Mouse (Mus musculus): ENCODE measurements around the gene Serpini2. TPM values are rescaled to one million over a fixed set of nuclear protein-coding genes. Genes with fewer than 3 reads are reported as not detected.

Serpini2 gene
- polyA plus RNA-seq, 1 experiment from 2014 or later: not detected

DNA sequence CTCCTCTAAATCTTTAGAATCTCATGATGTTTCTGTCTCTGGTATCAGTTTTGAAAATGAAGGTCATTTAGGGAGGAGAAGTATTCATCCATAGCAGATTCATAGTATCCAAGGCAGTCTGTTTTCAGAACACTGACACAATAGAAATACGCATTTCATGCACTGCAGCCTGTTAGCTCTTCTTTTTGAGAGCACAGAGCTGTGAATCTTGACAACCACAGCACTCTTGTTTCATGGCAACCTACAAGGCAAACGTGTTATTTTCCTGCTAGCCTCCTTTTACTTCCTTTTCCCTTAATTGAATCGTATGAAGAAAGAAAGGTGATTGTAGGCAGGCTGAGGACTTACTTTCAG lies 27.9 kb upstream of the Serpini2 start:
- H3K4me2 ChIP-seq (ENCODE audit: low read depth, low read length): no peak overlapping the region
- H3K9me3 ChIP-seq (ENCODE audit: low read length): no peaks in the 10 kb centered on the region
- ATAC-seq (no peak), DNase-seq (no peak)
- H3K27ac ChIP-seq (ENCODE audit: low read depth): no peak overlapping the region
- no peaks in the 10 kb centered on the region for H3K36me3 ChIP-seq (replicated peaks; ENCODE audit: insufficient read depth, low read length)
- TF ChIP-seq EP300 (IDR thresholded peaks at IDR 0.05; ENCODE audit: low read depth): no peak
- TF ChIP-seq CTCF (IDR thresholded peaks at IDR 0.05; ENCODE audit: low read depth): no peak
- no peak overlapping the region for H3K9ac ChIP-seq (replicated peaks)
- H3K4me3 ChIP-seq (ENCODE audit: low read depth, low read length): no peak overlapping the region
- no peaks in the 10 kb centered on the region for H3K27me3 ChIP-seq (ENCODE audit: insufficient read depth, low read length)
- 35% methylated on average over 3 of the region's 3 CpGs for WGBS (ENCODE audit: insufficient replicate concordance)
- H3K4me1 ChIP-seq (ENCODE audit: insufficient read depth): no peaks in the 10 kb centered on the region

- H3K27me3 ChIP-seq (ENCODE audit: insufficient read depth, low read length): no peaks in the 10 kb centered on the region
- no peak overlapping the region for H3K4me3 ChIP-seq (ENCODE audit: low read depth, low read length)
- H3K9ac ChIP-seq (replicated peaks): no peak overlapping the region
- no peaks in the 10 kb centered on the region for H3K9me3 ChIP-seq (ENCODE audit: low read length)
- no peak for DNase-seq
- ATAC-seq: no peak
- no peaks in the 10 kb centered on the region for H3K36me3 ChIP-seq (replicated peaks; ENCODE audit: insufficient read depth, low read length)
- H3K4me1 ChIP-seq (ENCODE audit: insufficient read depth): no peaks in the 10 kb centered on the region
- WGBS (ENCODE audit: insufficient replicate concordance): 36% methylated on average over 2 of the region's 2 CpGs
- TF ChIP-seq EP300 (IDR thresholded peaks at IDR 0.05; ENCODE audit: low read depth) (no peak), CTCF (IDR thresholded peaks at IDR 0.05; ENCODE audit: low read depth) (no peak)
- H3K27ac ChIP-seq (ENCODE audit: low read depth): no peak overlapping the region
- H3K4me2 ChIP-seq (ENCODE audit: low read depth, low read length): no peak overlapping the region
These were observed 27.3 kb upstream of the Serpini2 start for GRCm38 (mm10) chr3:75297026-75297757.

DNA sequence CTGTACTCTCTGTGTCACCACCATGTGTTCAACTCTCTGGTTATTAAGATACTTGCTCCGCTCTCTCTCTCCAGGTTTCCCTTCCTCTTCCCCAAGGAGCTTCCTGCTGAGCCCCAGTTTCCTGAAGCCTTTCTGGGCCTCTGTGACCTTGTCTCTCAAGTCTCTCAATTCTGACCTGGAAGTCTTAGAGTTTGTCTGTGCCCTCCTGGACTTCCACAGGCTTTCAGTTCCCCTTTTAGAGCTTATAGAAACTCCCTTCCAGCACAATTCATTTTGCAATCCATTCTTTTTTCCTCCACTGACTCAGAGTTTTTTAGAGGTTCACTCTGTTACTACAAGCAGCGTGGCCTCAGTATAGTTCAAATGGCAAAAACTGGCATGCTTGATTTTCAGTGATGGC lies 23.4 kb upstream of the Serpini2 start:
- TF ChIP-seq CTCF (IDR thresholded peaks at IDR 0.05; ENCODE audit: low read depth) (no peak), EP300 (IDR thresholded peaks at IDR 0.05; ENCODE audit: low read depth) (no peak)
- no peaks in the 10 kb centered on the region for H3K36me3 ChIP-seq (replicated peaks; ENCODE audit: insufficient read depth, low read length)
- no peak overlapping the region for H3K4me3 ChIP-seq (ENCODE audit: low read depth, low read length)
- no peaks in the 10 kb centered on the region for H3K4me1 ChIP-seq (ENCODE audit: insufficient read depth)
- no peak overlapping the region for H3K9ac ChIP-seq (replicated peaks)
- ATAC-seq (peak; percentile 25; the same call in 1 of the 2 replicates), DNase-seq (no peak)
- H3K27ac ChIP-seq (ENCODE audit: low read depth): no peak overlapping the region
- no peaks in the 10 kb centered on the region for H3K27me3 ChIP-seq (ENCODE audit: insufficient read depth, low read length)
- no peak overlapping the region for H3K4me2 ChIP-seq (ENCODE audit: low read depth, low read length)
- no peaks in the 10 kb centered on the region for H3K9me3 ChIP-seq (ENCODE audit: low read length)
- WGBS (ENCODE audit: insufficient replicate concordance): 60% methylated on average over 2 of the region's 2 CpGs

GRCm38 (mm10) chr3:75277455-75277854 lies 7.6 kb upstream of the Serpini2 start:
- TF ChIP-seq EP300 (IDR thresholded peaks at IDR 0.05; ENCODE audit: low read depth): no peak
- no peak for ATAC-seq
- no peak for DNase-seq
- Histone ChIP-seq H3K4me2 (ENCODE audit: low read depth, low read length) (no peak overlapping the region), H3K4me3 (ENCODE audit: low read depth, low read length) (no peak overlapping the region), H3K27me3 (ENCODE audit: insufficient read depth, low read length) (no peaks in the 10 kb centered on the region), H3K4me1 (ENCODE audit: insufficient read depth) (no peaks in the 10 kb centered on the region), H3K9me3 (ENCODE audit: low read length) (no peaks in the 10 kb centered on the region), H3K36me3 (replicated peaks; ENCODE audit: insufficient read depth, low read length) (no peaks in the 10 kb centered on the region), H3K27ac (ENCODE audit: low read depth) (no peak overlapping the region), H3K9ac (replicated peaks) (no peak overlapping the region)
- 59% methylated on average over 4 of the region's 4 CpGs for WGBS (ENCODE audit: insufficient replicate concordance)

DNA sequence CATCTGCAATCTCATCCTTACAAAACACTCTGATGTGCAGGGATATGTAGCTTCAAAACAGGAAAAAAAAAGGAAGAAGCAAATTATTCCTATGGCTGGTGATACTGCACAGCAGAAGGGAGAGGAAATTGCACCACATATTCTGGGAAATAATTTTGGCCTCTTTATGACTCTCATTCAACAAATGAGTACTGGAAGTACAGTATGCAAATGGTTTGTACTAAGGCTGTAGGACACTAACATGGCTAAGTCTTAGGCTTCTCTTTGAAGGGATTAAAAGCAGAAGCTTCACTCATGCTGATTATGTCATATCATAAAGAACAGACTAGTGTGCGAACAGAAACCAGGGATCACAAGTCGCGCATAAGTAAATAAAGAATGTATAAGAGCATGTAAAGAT lies 6.6 kb upstream of the Serpini2 start:
- no peaks in the 10 kb centered on the region for H3K9me3 ChIP-seq (ENCODE audit: low read length)
- no peak for ATAC-seq
- TF ChIP-seq CTCF (IDR thresholded peaks at IDR 0.05; ENCODE audit: low read depth): no peak
- TF ChIP-seq EP300 (IDR thresholded peaks at IDR 0.05; ENCODE audit: low read depth): no peak
- H3K4me2 ChIP-seq (ENCODE audit: low read depth, low read length): no peak overlapping the region
- H3K4me1 ChIP-seq (ENCODE audit: insufficient read depth): no peaks in the 10 kb centered on the region
- H3K4me3 ChIP-seq (ENCODE audit: low read depth, low read length): no peak overlapping the region
- WGBS (ENCODE audit: insufficient replicate concordance): 76% methylated on average over 3 of the region's 3 CpGs
- H3K27me3 ChIP-seq (ENCODE audit: insufficient read depth, low read length): no peaks in the 10 kb centered on the region
- H3K9ac ChIP-seq (replicated peaks): no peak overlapping the region
- no peaks in the 10 kb centered on the region for H3K36me3 ChIP-seq (replicated peaks; ENCODE audit: insufficient read depth, low read length)
- DNase-seq: no peak
- no peak overlapping the region for H3K27ac ChIP-seq (ENCODE audit: low read depth)

DNA sequence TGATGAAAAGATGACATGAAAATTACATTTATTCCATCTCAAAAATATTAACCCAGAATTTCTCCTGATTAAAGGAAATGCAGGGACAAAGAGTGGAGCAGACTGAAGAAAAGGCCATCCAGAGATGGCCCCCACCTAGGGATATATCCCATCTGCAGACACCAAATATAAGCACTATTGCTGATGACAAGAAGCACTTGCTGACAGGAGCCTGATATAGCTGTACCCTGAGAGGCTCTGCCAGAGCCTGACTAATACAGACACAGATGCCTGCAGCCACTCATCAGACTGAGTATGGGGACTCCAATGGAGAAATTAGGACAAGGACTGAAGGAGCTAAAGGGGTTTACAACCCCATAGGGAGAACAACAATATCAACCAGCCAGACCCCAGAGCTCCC lies 5.2 kb upstream of the Serpini2 start:
- Histone ChIP-seq H3K36me3 (replicated peaks; ENCODE audit: insufficient read depth, low read length) (no peaks in the 10 kb centered on the region), H3K27ac (ENCODE audit: low read depth) (no peak overlapping the region), H3K9ac (replicated peaks) (no peak overlapping the region), H3K4me1 (ENCODE audit: insufficient read depth) (no peaks in the 10 kb centered on the region), H3K9me3 (ENCODE audit: low read length) (no peaks in the 10 kb centered on the region), H3K27me3 (ENCODE audit: insufficient read depth, low read length) (no peaks in the 10 kb centered on the region), H3K4me3 (ENCODE audit: low read depth, low read length) (no peak overlapping the region), H3K4me2 (ENCODE audit: low read depth, low read length) (no peak overlapping the region)
- ATAC-seq (no peak), DNase-seq (no peak)
- no peak for TF ChIP-seq EP300 (IDR thresholded peaks at IDR 0.05; ENCODE audit: low read depth)
- no peak for TF ChIP-seq CTCF (IDR thresholded peaks at IDR 0.05; ENCODE audit: low read depth)

DNA sequence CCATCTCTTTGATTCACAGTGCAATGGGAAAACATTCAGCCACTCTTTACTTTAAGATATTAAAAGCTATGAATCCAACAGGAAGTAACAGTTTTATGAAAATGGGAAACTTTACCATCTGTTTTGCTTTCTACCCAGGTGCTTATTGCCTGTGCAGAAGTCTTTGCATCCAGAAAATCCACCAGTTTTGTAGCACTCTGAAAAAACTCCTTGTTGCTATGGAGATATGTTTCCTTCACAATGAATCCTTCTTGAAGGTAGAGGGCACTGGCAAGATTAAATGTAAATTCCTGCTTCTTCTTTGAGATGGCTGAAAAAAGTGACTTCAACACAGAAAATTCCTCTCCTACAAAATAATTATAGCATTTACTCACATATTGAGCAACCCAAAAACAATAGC lies 10.5 kb downstream of the Serpini2 start:
- H3K4me2 ChIP-seq (ENCODE audit: low read depth, low read length): no peak overlapping the region
- H3K4me1 ChIP-seq (ENCODE audit: insufficient read depth): no peaks in the 10 kb centered on the region
- no peaks in the 10 kb centered on the region for H3K9me3 ChIP-seq (ENCODE audit: low read length)
- no peaks in the 10 kb centered on the region for H3K36me3 ChIP-seq (replicated peaks; ENCODE audit: insufficient read depth, low read length)
- H3K27ac ChIP-seq (ENCODE audit: low read depth): no peak overlapping the region
- no peaks in the 10 kb centered on the region for H3K27me3 ChIP-seq (ENCODE audit: insufficient read depth, low read length)
- ATAC-seq (no peak), DNase-seq (no peak)
- no peak overlapping the region for H3K9ac ChIP-seq (replicated peaks)
- no peak for TF ChIP-seq CTCF (IDR thresholded peaks at IDR 0.05; ENCODE audit: low read depth)
- TF ChIP-seq EP300 (IDR thresholded peaks at IDR 0.05; ENCODE audit: low read depth): no peak
- no peak overlapping the region for H3K4me3 ChIP-seq (ENCODE audit: low read depth, low read length)
